Mouse (Mus musculus) liver, adult (tissue): Measurements from ENCODE around the gene Cspg4.

Source experiments
- GATA4 ChIP-seq: IDR thresholded peaks from 2 replicates; pipeline ENCODE4 v1.6.1; 2014; ENCODE audit warnings: mild to moderate bottlenecking, low read length; ENCODE audit not compliant: insufficient replicate concordance

Gene Cspg4

GRCm38 (mm10) chr9:56900060-56900459, 35.2 kb downstream of the Cspg4 start:
- TF ChIP-seq GATA4, result no peak

GRCm38 (mm10) chr9:56900571-56900970, 35.7 kb downstream of the Cspg4 start:
- peak; percentile 44; the same call in 1 of the 2 replicates for TF ChIP-seq GATA4

GRCm38 (mm10) chr9:56901187-56901586, 36.4 kb downstream of the Cspg4 start:
- TF ChIP-seq GATA4, result no peak

- no peak for TF ChIP-seq GATA4
Observed at GRCm38 (mm10) chr9:56903662-56904061, 38.8 kb downstream of the Cspg4 start.

GRCm38 (mm10) chr9:56907549-56907948, 42.7 kb downstream of the Cspg4 start:
- TF ChIP-seq GATA4, result no peak

GRCm38 (mm10) chr9:56911017-56911416, 46.2 kb downstream of the Cspg4 start:
- no peak for TF ChIP-seq GATA4

GRCm38 (mm10) chr9:56913991-56914390, 49.2 kb downstream of the Cspg4 start:
- no peak for TF ChIP-seq GATA4

GRCm38 (mm10) chr9:56915116-56915515, 50.3 kb downstream of the Cspg4 start:
- no peak for TF ChIP-seq GATA4

GRCm38 (mm10) chr9:56915695-56916410, 51.0 kb downstream of the Cspg4 start:
- no peak for TF ChIP-seq GATA4

- no peak for TF ChIP-seq GATA4
Observed at GRCm38 (mm10) chr9:56917131-56917530, 52.3 kb downstream of the Cspg4 start.

- TF ChIP-seq GATA4, result no peak
Observed at GRCm38 (mm10) chr9:56918466-56918865, 53.6 kb downstream of the Cspg4 start.

GRCm38 (mm10) chr9:56922746-56923145, 57.9 kb downstream of the Cspg4 start:
- no peak for TF ChIP-seq GATA4

- no peak for TF ChIP-seq GATA4
Observed at GRCm38 (mm10) chr9:56923841-56924650, 59.2 kb downstream of the Cspg4 start.

- peak; percentile 75 for TF ChIP-seq GATA4
Observed at GRCm38 (mm10) chr9:56924651-56925027, 59.8 kb downstream of the Cspg4 start.

GRCm38 (mm10) chr9:56925291-56926024, 60.6 kb downstream of the Cspg4 start:
- no peak for TF ChIP-seq GATA4

- no peak for TF ChIP-seq GATA4
Observed at GRCm38 (mm10) chr9:56926025-56926360, 61.2 kb downstream of the Cspg4 start.

- peak; percentile 29; the same call in 1 of the 2 replicates for TF ChIP-seq GATA4
Observed at GRCm38 (mm10) chr9:56926387-56926786, 61.6 kb downstream of the Cspg4 start.
